Mouse (Mus musculus) frontal cortex, postnatal 25 days (tissue): ENCODE results near the gene Rnf19b.

Experiments
- DNase-seq, 2 experiments: peaks; one replicate each; pipeline ENCODE4 v3.0.0; 2022; ENCODE audit warnings: low spot score in 2 of 2

The Rnf19b gene

GRCm38 (mm10) chr4:129034706-129035660 is 23.1 kb upstream of the Rnf19b start:
- DNase-seq, result no peak

GRCm38 (mm10) chr4:129035851-129036445 is 22.1 kb upstream of the Rnf19b start:
- DNase-seq, result no peak

DNA sequence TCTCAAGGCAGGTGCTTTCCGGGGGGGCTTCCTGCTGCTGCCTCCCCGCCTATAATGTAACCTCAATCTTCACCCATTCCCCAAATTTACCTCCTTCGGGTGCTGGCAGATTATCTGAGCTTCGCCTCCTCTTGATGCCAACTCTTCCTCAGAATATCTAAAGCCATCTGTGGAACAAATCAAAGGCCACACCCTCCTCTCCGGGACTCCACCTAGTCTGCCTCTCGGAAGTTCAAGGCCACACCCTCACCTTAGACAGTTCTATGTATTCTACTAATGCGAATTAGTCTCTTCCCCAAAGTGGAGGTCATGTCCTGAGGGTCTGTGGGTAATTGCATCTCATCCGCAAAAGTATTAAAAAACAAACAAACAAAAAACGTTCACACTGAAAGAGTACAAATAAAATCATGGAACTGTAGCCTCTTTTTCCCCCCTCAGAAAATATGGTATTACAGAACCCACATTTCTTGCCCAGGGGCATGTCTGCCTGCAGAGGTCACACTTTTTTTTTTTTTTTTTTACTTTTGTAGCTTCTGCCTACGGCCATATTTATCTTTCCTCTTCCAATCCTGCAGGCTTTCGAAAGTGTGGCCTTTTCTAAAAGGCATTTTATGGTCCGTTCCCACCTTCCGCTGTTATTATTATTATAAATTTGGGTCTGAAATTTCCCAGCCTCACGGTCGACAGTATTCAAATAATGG is 10.2 kb upstream of the Rnf19b start:
- no peak for DNase-seq

DNA sequence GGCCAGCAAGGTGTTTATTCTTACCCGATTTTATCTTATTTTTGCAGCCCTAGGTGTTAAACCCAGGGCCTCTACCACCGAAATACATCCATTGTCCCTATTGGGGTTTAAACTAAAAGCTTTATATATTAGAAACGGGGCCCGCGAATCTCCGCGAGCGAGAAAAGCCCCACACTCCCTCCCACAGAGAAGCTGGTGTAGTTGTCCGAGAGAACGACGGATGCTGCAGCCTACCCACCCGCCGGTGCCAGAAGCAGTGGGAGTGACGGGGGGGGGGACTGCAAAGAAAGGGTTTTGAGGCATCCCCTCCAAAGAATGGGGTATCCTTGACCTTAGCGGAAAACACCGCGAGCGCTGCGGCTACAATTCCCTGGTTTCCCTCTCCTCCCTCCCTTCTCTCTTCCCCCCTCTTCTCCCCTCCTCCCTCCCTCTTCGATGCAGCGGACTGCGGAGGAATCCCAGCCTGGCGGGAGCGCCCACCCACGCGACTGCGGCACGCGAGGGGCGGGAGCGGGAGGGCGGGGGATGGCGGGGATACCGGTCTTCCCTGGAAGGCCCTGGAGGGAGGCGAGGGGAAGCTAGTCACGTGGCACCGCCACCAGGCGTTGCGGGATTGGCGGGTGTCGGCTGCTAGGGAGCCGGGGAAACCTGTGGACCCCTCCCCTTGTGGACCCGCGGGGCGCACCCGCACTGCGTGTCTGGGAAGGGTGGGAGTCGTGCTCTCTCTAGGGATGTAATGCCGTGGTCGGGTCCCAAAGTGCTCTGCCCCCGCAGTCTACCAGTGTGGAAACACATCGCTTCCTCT is 9.4 kb upstream of the Rnf19b start:
- DNase-seq, result peak; percentile 70

DNA sequence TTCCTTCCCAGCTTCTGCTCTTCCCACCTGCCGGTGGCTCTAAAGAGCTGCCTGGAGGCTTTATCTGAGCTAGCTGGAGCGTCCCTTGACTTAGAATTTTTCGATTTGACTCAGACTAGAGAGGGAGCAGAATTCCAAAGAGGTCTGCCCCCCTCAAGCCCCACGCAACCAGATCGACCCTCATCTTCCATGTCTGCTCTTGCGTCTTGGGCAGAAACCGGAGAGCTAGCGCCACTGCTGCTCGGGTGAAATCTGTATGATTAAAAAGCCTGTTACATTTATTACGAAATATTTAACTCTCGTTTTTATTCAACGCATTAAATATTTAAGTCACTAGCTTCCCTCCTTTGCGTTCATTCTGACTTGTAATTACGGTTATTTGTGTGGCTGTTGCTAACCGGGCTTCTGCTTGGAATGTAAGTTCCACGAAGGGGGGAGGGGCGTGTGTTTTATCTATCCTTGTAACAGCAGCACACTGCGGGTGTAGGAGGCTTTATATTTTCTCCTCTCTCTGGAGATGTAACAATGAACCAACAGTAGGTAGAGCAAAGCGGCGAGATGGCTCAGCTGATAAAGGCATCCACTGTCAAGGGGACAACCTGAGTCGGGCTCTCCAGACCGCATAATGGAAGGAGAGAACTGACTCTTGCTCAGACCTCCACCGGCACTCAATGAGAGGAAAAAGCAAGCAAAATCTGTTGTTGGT is 8.6 kb upstream of the Rnf19b start:
- peak in 1 of 2 experiments; percentile 26 for DNase-seq

GRCm38 (mm10) chr4:129050365-129050764 is 7.7 kb upstream of the Rnf19b start:
- no peak for DNase-seq

DNA sequence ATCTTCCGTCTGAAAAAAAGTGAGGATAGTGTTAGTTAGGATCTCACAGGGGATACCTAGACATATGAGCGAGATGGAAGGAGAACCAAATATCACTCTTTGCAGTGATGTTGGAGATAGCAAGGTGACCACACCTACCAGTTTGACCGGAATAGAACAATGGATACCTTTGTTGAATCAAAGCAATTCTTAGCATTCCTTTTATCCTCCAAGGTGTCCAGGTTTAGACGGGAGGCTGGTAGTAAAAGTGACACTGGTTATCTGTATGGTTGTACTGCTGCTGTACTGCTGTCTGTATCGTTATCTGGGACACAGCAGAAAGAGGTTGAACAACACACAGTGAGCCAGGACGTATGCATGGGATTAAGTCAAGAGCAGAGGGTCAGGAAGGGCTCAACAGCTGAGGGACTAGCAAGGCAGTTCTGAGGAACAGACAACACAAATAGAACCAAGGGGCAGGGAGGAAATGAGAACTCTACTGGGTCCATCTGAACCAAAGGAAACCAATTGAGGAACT is 7.1 kb upstream of the Rnf19b start:
- no peak for DNase-seq

DNA sequence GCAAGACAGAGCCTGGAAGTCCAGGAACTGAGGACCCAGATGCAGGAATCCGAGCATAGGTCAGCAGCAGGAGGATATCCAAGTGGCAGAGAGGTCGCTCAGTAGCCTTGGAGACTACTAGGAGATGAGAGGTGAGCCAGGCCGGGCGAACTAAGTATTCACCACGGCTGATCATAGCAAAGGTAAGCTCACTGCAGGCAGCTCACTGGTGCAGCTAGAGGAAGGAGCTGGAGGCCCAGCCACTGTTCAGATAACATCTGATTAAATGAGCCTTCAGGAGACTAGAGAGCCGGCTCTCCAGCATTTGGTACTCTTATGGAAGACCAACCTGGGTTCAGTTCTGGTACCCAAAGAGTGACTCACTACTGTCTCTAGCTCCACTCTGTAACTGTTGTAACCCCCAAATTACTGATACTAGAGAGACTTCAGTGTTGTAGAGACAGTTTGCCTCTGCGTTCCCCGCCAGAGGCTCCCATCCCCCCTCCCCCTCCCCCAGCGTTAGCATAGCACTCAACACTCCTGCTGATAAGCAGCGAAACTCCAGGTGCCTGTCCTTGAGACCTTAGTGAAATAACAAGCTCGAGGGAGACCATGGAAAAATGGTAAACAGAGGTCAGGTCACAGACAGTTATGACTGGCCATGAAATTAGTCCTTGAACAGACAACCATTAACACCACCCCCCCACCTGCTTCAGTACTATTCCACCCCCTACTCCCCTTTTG is 6.4 kb upstream of the Rnf19b start:
- no peak for DNase-seq

- DNase-seq, result no peak
Measured at GRCm38 (mm10) chr4:129054757-129055156, 3.3 kb upstream of the Rnf19b start.

GRCm38 (mm10) chr4:129055562-129055961 is 2.5 kb upstream of the Rnf19b start:
- no peak for DNase-seq

GRCm38 (mm10) chr4:129057533-129058206 is 401 bp upstream of the Rnf19b start:
- peak; percentile 94 to 95 for DNase-seq

GRCm38 (mm10) chr4:129059125-129059551 is 1.1 kb downstream of the Rnf19b start:
- no peak for DNase-seq

GRCm38 (mm10) chr4:129059922-129060321 is 1.9 kb downstream of the Rnf19b start:
- no peak for DNase-seq

DNA sequence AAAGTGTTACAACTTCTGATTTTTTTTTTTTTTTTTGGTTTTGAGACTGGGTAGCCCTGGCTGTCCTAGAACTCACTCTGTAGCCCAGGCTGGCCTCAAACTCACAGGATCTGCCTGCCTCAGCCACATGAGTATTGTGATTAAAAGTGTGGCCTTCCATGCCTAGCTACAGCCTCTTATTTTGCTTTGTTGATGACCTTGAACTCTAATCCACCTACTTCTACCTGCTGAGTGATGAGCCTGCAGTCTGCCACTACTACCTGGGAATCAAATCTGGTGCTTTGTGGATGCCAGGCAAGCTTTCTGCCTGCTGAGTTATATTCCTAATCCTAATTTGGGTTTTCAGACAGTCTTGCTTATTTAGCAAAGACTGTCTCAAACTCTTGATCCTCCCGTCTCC is 3.4 kb downstream of the Rnf19b start:
- no peak for DNase-seq

DNA sequence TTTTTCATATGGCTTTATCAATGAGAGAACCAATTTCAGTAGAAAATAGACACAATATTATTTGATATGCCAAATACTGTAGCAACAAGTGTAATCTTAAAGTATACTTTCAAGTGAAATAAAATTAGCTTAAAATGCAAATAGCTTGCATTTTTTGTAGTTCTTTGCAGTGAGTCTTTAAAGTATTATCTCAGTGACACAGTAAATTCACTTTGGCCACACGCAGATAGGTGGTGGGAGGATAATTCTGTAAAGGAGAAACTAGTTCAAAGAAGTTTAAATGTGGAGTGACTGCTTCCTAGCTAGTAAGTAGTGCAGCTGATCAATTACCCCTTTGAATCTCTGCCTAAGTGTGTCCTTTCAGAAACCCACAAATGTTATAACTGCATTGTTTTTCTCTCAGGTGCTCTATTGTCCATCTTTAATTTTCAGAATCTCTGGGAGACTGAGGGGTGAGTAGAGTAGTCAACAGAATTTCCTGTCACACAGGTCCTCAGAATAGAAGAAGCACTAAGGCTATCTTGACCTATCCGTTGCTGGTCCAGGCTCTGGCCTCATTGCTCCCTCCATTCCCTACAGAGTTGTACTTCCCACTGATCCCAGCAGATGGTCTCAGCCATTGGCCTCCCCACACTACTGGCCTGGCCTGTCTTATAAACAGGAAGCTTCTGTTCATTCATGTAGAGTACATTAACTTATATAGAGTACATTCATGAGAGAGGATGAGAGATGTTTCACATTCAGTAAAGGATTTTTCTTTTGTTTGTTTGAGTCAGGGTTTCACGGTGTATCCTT is 4.4 kb downstream of the Rnf19b start:
- no peak for DNase-seq

GRCm38 (mm10) chr4:129065688-129066236 is 7.7 kb downstream of the Rnf19b start:
- no peak for DNase-seq

DNA sequence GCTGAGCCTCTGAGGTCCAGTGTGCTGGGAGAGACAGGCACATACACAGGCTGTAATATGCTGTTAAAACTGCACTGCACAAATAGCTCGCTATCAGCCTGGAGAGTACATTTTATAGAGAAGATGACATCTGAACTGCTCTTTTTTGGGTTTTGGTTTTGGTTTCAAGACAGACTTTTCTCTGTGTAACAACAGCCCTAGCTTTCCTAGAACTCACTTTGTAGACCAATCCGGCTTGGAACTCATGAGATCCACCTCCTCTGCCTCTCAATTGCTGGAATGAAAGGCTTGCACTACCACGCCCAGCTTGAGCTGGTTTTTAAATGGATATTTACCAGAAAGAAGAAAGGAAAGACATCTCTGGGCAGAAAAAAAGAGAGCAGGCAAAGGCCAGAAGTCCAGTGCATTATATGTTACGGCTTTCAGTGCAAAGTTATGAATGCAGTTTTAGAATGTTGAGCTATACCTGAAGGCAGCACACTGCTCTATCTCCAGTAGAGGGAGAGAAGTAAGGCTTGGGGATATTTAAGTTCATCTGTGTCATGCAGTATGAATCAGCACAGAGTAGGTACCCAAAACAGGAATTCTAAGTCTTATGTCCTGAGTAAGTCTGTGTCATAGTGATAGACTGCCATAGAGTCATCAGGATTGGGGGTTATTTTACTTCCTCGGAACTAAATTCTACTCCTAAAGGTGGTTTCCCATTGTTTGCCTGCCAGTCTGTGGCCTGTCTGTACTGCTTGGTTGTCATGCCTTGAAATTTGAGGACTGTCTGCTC is 9.8 kb downstream of the Rnf19b start:
- DNase-seq, result no peak

DNA sequence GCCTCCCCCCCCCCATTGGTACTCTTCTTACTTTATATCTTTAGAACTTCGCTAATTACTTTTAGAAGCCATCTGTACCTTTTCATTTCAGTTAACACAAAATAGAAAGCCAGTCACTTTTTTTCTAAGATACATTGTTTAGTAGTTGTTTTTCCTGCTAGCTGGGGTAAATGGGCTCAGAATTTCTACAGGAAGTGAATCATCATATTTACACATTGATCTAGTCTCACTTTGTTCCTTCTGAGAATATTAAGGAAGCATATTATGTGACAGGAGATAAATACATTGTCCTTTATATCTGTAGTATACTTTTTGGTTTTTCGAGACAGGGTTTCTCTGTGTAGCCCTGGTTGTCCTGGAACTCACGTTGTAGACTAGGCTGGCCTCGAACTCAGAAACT is 10.8 kb downstream of the Rnf19b start:
- DNase-seq, result no peak
